27 mouse cellular contexts compared by ENCODE assay signal in genomic region chr2:170962481-170962880, GRCm38 (mm10).
DNase-seq lines count a peak whose midpoint lies in the region; ATAC-seq and TF ChIP-seq lines count a peak whose summit lies in the region.
"Had no signal": no experiment of that assay in that cellular context is flagged by ENCODE, and none has a peak within 500 bp of the region (broad histone marks: within the 10 kb centered on the region; RNA-seq: fewer than 3 reads in every experiment).

No protein-coding gene starts in this region.

- no peak for TF ChIP-seq EP300 in heart, postnatal 0 days (IDR thresholded peaks at IDR 0.05; ENCODE audit: low read depth)

- H3K4me2 ChIP-seq in heart, postnatal 0 days (ENCODE audit: low read depth, low read length): no peak overlapping the region
- H3K4me2 ChIP-seq in kidney, embryonic 14.5 days (replicated peaks; ENCODE audit: low read depth, low read length): no peak overlapping the region
- no peak overlapping the region for H3K4me2 ChIP-seq in liver, embryonic 12.5 days
- H3K4me2 ChIP-seq: embryonic facial prominence, embryonic 12.5 days; forebrain, embryonic 15.5 days; intestine, embryonic 15.5 days; liver, embryonic 13.5 days; midbrain, embryonic 13.5 days; stomach, embryonic 15.5 days had no signal

- no peak for DNase-seq in heart, postnatal 0 days (ENCODE audit: low spot score)
- DNase-seq in heart, embryonic 10.5 days (ENCODE audit: low spot score): no peak
- DNase-seq in kidney, postnatal 14 days: peak; percentile 62
- no peak for DNase-seq in right cerebral cortex, postnatal 10 days (ENCODE audit: low spot score in 2 of 2)
- DNase-seq in cerebellum, postnatal 36 days: no peak
- DNase-seq: adrenal gland, postnatal 14 days; cerebellum, adult 11 months; cerebellum, adult 9-10 months; embryo, embryonic 11 days; gastrocnemius, postnatal 25 days; heart, postnatal 10 days; left cerebral cortex, postnatal 4 days; liver, embryonic 13.5 days; lung, adult 18-20 months; lung, postnatal 4 days; right cerebral cortex, postnatal 14 days had no signal

- no peaks in the 10 kb centered on the region for H3K36me3 ChIP-seq in heart, postnatal 0 days (replicated peaks; ENCODE audit: control insufficient read depth, insufficient read depth, low read length)
- no peaks in the 10 kb centered on the region for H3K36me3 ChIP-seq in heart, embryonic 10.5 days
- H3K36me3 ChIP-seq in kidney, embryonic 14.5 days (ENCODE audit: control insufficient read depth, insufficient read depth, low read length): no peaks in the 10 kb centered on the region
- no peaks in the 10 kb centered on the region for H3K36me3 ChIP-seq in liver, embryonic 12.5 days
- H3K36me3 ChIP-seq: embryonic facial prominence, embryonic 12.5 days; forebrain, embryonic 15.5 days; hindbrain, embryonic 10.5 days; intestine, embryonic 15.5 days; liver, embryonic 13.5 days; midbrain, embryonic 13.5 days; stomach, embryonic 15.5 days had no signal

- no peak overlapping the region for H3K27ac ChIP-seq in heart, postnatal 0 days (ENCODE audit: low read depth)
- no peak overlapping the region for H3K27ac ChIP-seq in heart, embryonic 10.5 days
- H3K27ac ChIP-seq in kidney, embryonic 14.5 days (ENCODE audit: low read depth, low read length): no peak overlapping the region
- H3K27ac ChIP-seq in liver, embryonic 12.5 days: no peak overlapping the region
- H3K27ac ChIP-seq: embryonic facial prominence, embryonic 12.5 days; forebrain, embryonic 15.5 days; hindbrain, embryonic 10.5 days; intestine, embryonic 15.5 days; liver, embryonic 13.5 days; midbrain, embryonic 13.5 days; stomach, embryonic 15.5 days had no signal

- H3K9me3 ChIP-seq in heart, postnatal 0 days (replicated peaks; ENCODE audit: control insufficient read depth, low read length): no peaks in the 10 kb centered on the region
- H3K9me3 ChIP-seq in heart, embryonic 10.5 days: no peaks in the 10 kb centered on the region
- H3K9me3 ChIP-seq in kidney, embryonic 14.5 days (ENCODE audit: control insufficient read depth, low read length): no peaks in the 10 kb centered on the region
- H3K9me3 ChIP-seq in liver, embryonic 12.5 days (replicated peaks): 0 out of 2 replicates have a peak, but pooled peaks cover 4% of the 10 kb centered on the region
- H3K9me3 ChIP-seq: embryonic facial prominence, embryonic 12.5 days; forebrain, embryonic 15.5 days; hindbrain, embryonic 10.5 days; intestine, embryonic 15.5 days; stomach, embryonic 15.5 days had no signal

- no peaks in the 10 kb centered on the region for H3K27me3 ChIP-seq in heart, postnatal 0 days (ENCODE audit: control insufficient read depth, insufficient read depth, low read length)
- H3K27me3 ChIP-seq in heart, embryonic 10.5 days (ENCODE audit: insufficient read depth, poor library complexity, severe bottlenecking): no peaks in the 10 kb centered on the region
- no peaks in the 10 kb centered on the region for H3K27me3 ChIP-seq in kidney, embryonic 14.5 days (ENCODE audit: control insufficient read depth, insufficient read depth, low read length)
- H3K27me3 ChIP-seq in liver, embryonic 12.5 days (replicated peaks): no peaks in the 10 kb centered on the region
- H3K27me3 ChIP-seq: embryonic facial prominence, embryonic 12.5 days; forebrain, embryonic 15.5 days; intestine, embryonic 15.5 days; liver, embryonic 13.5 days; midbrain, embryonic 13.5 days; stomach, embryonic 15.5 days had no signal

- H3K4me1 ChIP-seq in heart, postnatal 0 days (ENCODE audit: control insufficient read depth, insufficient read depth): no peaks in the 10 kb centered on the region
- no peaks in the 10 kb centered on the region for H3K4me1 ChIP-seq in heart, embryonic 10.5 days
- H3K4me1 ChIP-seq in kidney, embryonic 14.5 days (ENCODE audit: control insufficient read depth, insufficient read depth, low read length): no peaks in the 10 kb centered on the region
- no peaks in the 10 kb centered on the region for H3K4me1 ChIP-seq in liver, embryonic 12.5 days
- H3K4me1 ChIP-seq: embryonic facial prominence, embryonic 12.5 days; forebrain, embryonic 15.5 days; hindbrain, embryonic 10.5 days; intestine, embryonic 15.5 days; liver, embryonic 13.5 days; midbrain, embryonic 13.5 days; stomach, embryonic 15.5 days had no signal

- no peak overlapping the region for H3K9ac ChIP-seq in heart, postnatal 0 days (replicated peaks; ENCODE audit: low read depth, low read length)
- no peak overlapping the region for H3K9ac ChIP-seq in kidney, embryonic 14.5 days (ENCODE audit: low read depth, low read length)
- H3K9ac ChIP-seq in liver, embryonic 12.5 days: no peak overlapping the region
- H3K9ac ChIP-seq: embryonic facial prominence, embryonic 12.5 days; forebrain, embryonic 15.5 days; intestine, embryonic 15.5 days; liver, embryonic 13.5 days; midbrain, embryonic 13.5 days; stomach, embryonic 15.5 days had no signal

- peak; percentile 14; the same call in 1 of the 2 replicates for ATAC-seq in heart, postnatal 0 days (ENCODE audit: insufficient read depth, low read depth)
- peak; percentile 56; the same call in 1 of the 2 replicates for ATAC-seq in kidney, embryonic 14.5 days (ENCODE audit: low FRiP score, low TSS enrichment)
- no peak for ATAC-seq in liver, embryonic 12.5 days
- ATAC-seq: CD4-positive, CD25-positive, alpha-beta regulatory T cell, adult 4 months; forebrain, embryonic 15.5 days; hindbrain, embryonic 16.5 days; intestine, embryonic 15.5 days; lung, postnatal 0 days; midbrain, embryonic 13.5 days had no signal

- no peak for TF ChIP-seq CTCF in heart, postnatal 0 days (IDR thresholded peaks at IDR 0.05; ENCODE audit: low read depth)

- WGBS in heart, postnatal 0 days: 46% methylated on average over 4 of the region's 4 CpGs
- 65% methylated on average over 4 of the region's 4 CpGs for WGBS in heart, embryonic 10.5 days
- 35% methylated on average over 4 of the region's 4 CpGs for WGBS in kidney, embryonic 14.5 days
- 52% methylated on average over 4 of the region's 4 CpGs for WGBS in liver, embryonic 12.5 days (ENCODE audit: insufficient replicate concordance)

- no peak overlapping the region for H3K4me3 ChIP-seq in heart, postnatal 0 days (ENCODE audit: low read depth, low read length)
- H3K4me3 ChIP-seq in heart, embryonic 10.5 days: no peak overlapping the region
- no peak overlapping the region for H3K4me3 ChIP-seq in kidney, embryonic 14.5 days (ENCODE audit: low read length)
- no peak overlapping the region for H3K4me3 ChIP-seq in liver, embryonic 12.5 days
- H3K4me3 ChIP-seq: embryonic facial prominence, embryonic 12.5 days; forebrain, embryonic 15.5 days; hindbrain, embryonic 10.5 days; intestine, embryonic 15.5 days; liver, embryonic 13.5 days; midbrain, embryonic 13.5 days; stomach, embryonic 15.5 days had no signal
